Mouse (Mus musculus): ENCODE data around the gene Nsmf.

GRCm38 (mm10) chr2:25080076-25080475, 25.9 kb downstream of the Nsmf start, which contains the start of gene Entpd8:
- no peak for TF ChIP-seq FLI1 (IDR thresholded peaks at IDR 0.05; ENCODE audit: low read length)
- TF ChIP-seq GATA1 (IDR thresholded peaks at IDR 0.05; ENCODE audit: borderline replicate concordance, low read length), result no peak
